Mouse (Mus musculus) E14TG2a.4 (cell line): Measurements from ENCODE around the gene Phyhipl.

Source experiments
- CTCF ChIP-seq: conservative IDR thresholded peaks from 2 replicates; pipeline ENCODE4 v1.5.1; 2014; ENCODE audit warnings: low read length
- POU5F1 ChIP-seq: IDR thresholded peaks from 2 replicates; pipeline ENCODE4 v1.6.1; 2014; ENCODE audit warnings: low read length, borderline replicate concordance

- TF ChIP-seq CTCF, result no peak
- TF ChIP-seq POU5F1, result no peak
Observed at GRCm38 (mm10) chr10:70703211-70703610, 47.4 kb upstream of the Phyhipl start.
